Mouse (Mus musculus): ENCODE measurements at regions not wholly inside any gene's neighbourhood (a gene's known extent, or its start where the extent isn't known, plus 50 kb on each side); places are given as distances from the start of the nearest gene placed in this dataset.

GRCm38 (mm10) chr13:48717451-48717850 lies 54.7 kb downstream of the Barx1 start:
- TF ChIP-seq CTCF (IDR thresholded peaks at IDR 0.05) (no peak), EP300 (IDR thresholded peaks at IDR 0.05) (no peak)

Measured in lung, postnatal 0 days (tissue).